Mouse (Mus musculus) layer of hippocampus, postnatal 14 days (tissue): ENCODE measurements around the gene Prss27. TPM values are rescaled to one million over a fixed set of nuclear protein-coding genes. Genes with fewer than 3 reads are reported as not detected.

ENCODE experiments used
- microRNA-seq, 2 experiments: library from miRNA; unstranded; fragments of <30 nt; microRNA quantifications; one replicate each; pipeline ENCODE4 v1.2.0; 2021
- total RNA-seq, 2 experiments: library from RNA; stranded (reverse); gene quantifications; 2 replicates each; pipeline ENCODE4 v1.2.3; 2021

Prss27 gene
- total RNA-seq, 2 experiments from 2014 or later: not detected

Small RNA genes lying within 50 kb of the gene (microRNA-seq; reads per million reads assigned to microRNA genes)
- 0 reads per million in 2 experiments for gene Gm27700

Other genes starting within 250 kb of the Prss27 start
- 100 to 1,000 TPM; 502 to 591 TPM for gene Srrm2, start 247.6 kb upstream of the Prss27 start, total RNA-seq
- 100 to 1,000 TPM; 363 to 365 TPM for gene Elob, start 209.0 kb upstream of the Prss27 start, total RNA-seq
- not detected for gene Prss33, start 202.1 kb upstream of the Prss27 start, total RNA-seq
- under 1 TPM in 1 of 2 experiments, not detected in 1; 0.29 TPM for gene Prss32, start 194.3 kb upstream of the Prss27 start, total RNA-seq
- 1 to 10 TPM; 1.8 to 2.0 TPM for gene Prss41, start 194.0 kb upstream of the Prss27 start, total RNA-seq
- not detected for gene Prss21, start 170.1 kb upstream of the Prss27 start, total RNA-seq
- gene Dcpp1, start 157.3 kb upstream of the Prss27 start, total RNA-seq: not detected
- not detected for gene Dcpp2, start 157.3 kb upstream of the Prss27 start, total RNA-seq
- gene Dcpp3, start 120.7 kb upstream of the Prss27 start, total RNA-seq: not detected
- not detected for gene Sbp, start 96.5 kb upstream of the Prss27 start, total RNA-seq
- not detected for gene Sbpl, start 82.9 kb upstream of the Prss27 start, total RNA-seq
- gene Prss30, start 57.6 kb upstream of the Prss27 start, total RNA-seq: under 1 TPM in 1 of 2 experiments, not detected in 1; 0.41 TPM
- not detected for gene Prss22, start 40.0 kb upstream of the Prss27 start, total RNA-seq
- 10 to 100 TPM; 53.0 to 53.8 TPM for gene Kctd5, start 35.3 kb downstream of the Prss27 start, total RNA-seq
- gene Pdpk1, start 112.8 kb downstream of the Prss27 start, total RNA-seq: 100 to 1,000 TPM; 102 to 107 TPM
- gene Amdhd2, start 125.6 kb downstream of the Prss27 start, total RNA-seq: 10 to 100 TPM; 27.4 to 33.7 TPM
- gene Atp6v0c, start 131.6 kb downstream of the Prss27 start, total RNA-seq: 1,000 to 10,000 TPM; 1,388 to 1,424 TPM
- 10 to 100 TPM; 71.1 to 75.8 TPM for gene Tbc1d24, start 167.4 kb downstream of the Prss27 start, total RNA-seq
- 10 to 100 TPM; 12.3 to 12.4 TPM for gene Ntn3, start 171.4 kb downstream of the Prss27 start, total RNA-seq
- 10 to 100 TPM; 10.0 to 10.2 TPM for gene Tedc2, start 182.7 kb downstream of the Prss27 start, total RNA-seq
- 1 to 10 TPM; 5.9 to 8.2 TPM for gene Ccnf, start 213.3 kb downstream of the Prss27 start, total RNA-seq